Mouse (Mus musculus): Measurements from ENCODE around the gene Tmem156. TPM values are rescaled to one million over a fixed set of nuclear protein-coding genes. Genes with fewer than 3 reads are reported as not detected.

Tmem156 gene
- polyA plus RNA-seq, 1 experiment from 2014 or later: 1.7 TPM

- 72% methylated on average over 11 of the region's 11 CpGs for WGBS
- Histone ChIP-seq H3K4me2 (no peak overlapping the region), H3K9me3 (no peaks in the 10 kb centered on the region), H3K36me3 (0 out of 2 replicates have a peak, but pooled peaks cover 2% of the 10 kb centered on the region), H3K27me3 (replicated peaks) (no peaks in the 10 kb centered on the region), H3K9ac (no peak overlapping the region), H3K4me1 (no peaks in the 10 kb centered on the region), H3K27ac (no peak overlapping the region), H3K4me3 (replicated peaks) (no peak overlapping the region)
- no peak for ATAC-seq (ENCODE audit: insufficient read depth, low FRiP score, low read depth)
Measured at GRCm38 (mm10) chr5:65043407-65043895, 48.5 kb downstream of the Tmem156 start.

DNA sequence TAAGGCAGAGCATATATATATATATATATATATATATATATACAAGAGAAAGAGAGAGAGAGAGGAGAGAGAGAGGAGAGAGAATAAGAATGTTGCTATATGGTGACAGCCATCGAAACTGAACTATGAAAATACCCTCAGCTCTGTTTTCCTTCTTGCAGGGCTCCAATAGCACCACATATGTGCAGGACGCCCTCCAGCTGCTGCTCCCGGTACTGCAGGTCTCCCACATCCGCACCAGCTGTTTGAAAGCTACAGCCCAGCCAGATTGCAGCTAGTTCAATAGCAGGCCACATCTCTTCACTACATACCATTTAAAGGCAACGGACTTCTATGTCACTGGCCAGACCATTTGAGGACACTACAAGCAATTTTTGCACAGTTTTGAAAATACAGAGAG, 51.5 kb downstream of the Tmem156 start:
- ATAC-seq (ENCODE audit: insufficient read depth, low FRiP score, low read depth): no peak
- no peak overlapping the region for H3K9ac ChIP-seq
- no peak overlapping the region for H3K27ac ChIP-seq
- H3K4me2 ChIP-seq: no peak overlapping the region
- no peaks in the 10 kb centered on the region for H3K9me3 ChIP-seq
- H3K27me3 ChIP-seq (replicated peaks): no peaks in the 10 kb centered on the region
- no peak overlapping the region for H3K4me3 ChIP-seq (replicated peaks)
- H3K36me3 ChIP-seq: 0 out of 2 replicates have a peak, but pooled peaks cover 7% of the 10 kb centered on the region
- no peaks in the 10 kb centered on the region for H3K4me1 ChIP-seq
- 70% methylated on average over 5 of the region's 5 CpGs for WGBS

DNA sequence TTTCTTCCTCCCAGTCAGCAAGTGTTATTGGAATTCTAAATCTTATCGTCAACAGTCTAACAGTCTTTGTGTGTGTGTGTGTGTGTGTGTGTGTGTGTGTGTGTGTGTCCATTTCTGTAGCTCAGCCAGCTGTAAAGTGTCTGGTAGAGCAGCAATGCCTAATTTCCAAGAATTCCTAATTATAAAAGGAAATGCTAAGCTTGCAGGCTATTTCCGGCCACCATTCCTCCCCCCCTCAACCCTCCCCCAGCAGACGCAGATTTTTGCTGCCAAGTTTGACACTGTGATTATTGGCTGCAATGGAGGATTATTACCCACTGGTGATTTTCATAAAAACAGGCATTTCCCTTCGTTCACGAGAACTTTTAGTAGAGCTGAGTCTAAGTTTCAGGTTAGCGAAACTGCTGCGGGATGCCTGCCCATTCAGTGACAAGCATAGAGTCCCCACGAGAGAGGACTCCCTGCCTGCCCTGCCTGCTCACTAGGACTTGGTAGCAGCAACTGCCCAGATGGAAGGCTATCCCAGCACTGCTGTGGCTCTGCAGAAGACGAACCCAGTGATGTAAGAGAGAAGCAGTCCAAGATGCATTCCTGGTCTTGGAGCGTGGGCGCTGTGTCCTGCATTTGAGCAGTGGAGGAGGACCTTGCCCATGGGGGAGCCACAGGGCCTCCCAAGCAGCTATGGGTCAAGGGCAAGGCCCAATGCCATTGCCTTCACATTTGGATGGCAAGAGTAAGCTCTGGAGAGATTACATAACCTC, 52.9 kb downstream of the Tmem156 start:
- Histone ChIP-seq H3K4me3 (replicated peaks) (no peak overlapping the region), H3K4me2 (no peak overlapping the region), H3K36me3 (peaks cover 13% of the 10 kb centered on the region), H3K27me3 (replicated peaks) (no peaks in the 10 kb centered on the region), H3K9ac (no peak overlapping the region), H3K4me1 (no peaks in the 10 kb centered on the region), H3K9me3 (no peaks in the 10 kb centered on the region), H3K27ac (peak overlapping the region; percentile 55)
- no peak for ATAC-seq (ENCODE audit: insufficient read depth, low FRiP score, low read depth)
- WGBS: 67% methylated on average over 11 of the region's 11 CpGs

GRCm38 (mm10) chr5:65038305-65038704, 53.6 kb downstream of the Tmem156 start:
- H3K4me3 ChIP-seq (replicated peaks): no peak overlapping the region
- whole genome bisulfite sequencing: 63% methylated on average over 9 of the region's 9 CpGs
- no peak for ATAC-seq (ENCODE audit: insufficient read depth, low FRiP score, low read depth)
- H3K9ac ChIP-seq: no peak overlapping the region
- H3K27me3 ChIP-seq (replicated peaks): no peaks in the 10 kb centered on the region
- H3K27ac ChIP-seq: peak overlapping the region; percentile 32; the same call in 1 of the 2 replicates
- H3K4me1 ChIP-seq: no peaks in the 10 kb centered on the region
- no peak overlapping the region for H3K4me2 ChIP-seq
- H3K36me3 ChIP-seq: peaks cover 13% of the 10 kb centered on the region
- H3K9me3 ChIP-seq: no peaks in the 10 kb centered on the region

GRCm38 (mm10) chr5:65036597-65036996, 55.3 kb downstream of the Tmem156 start:
- WGBS: 82% methylated on average over 13 of the region's 13 CpGs
- Histone ChIP-seq H3K36me3 (peaks cover 17% of the 10 kb centered on the region), H3K27ac (no peak overlapping the region), H3K4me1 (no peaks in the 10 kb centered on the region), H3K4me3 (replicated peaks) (no peak overlapping the region), H3K4me2 (no peak overlapping the region), H3K27me3 (replicated peaks) (no peaks in the 10 kb centered on the region), H3K9me3 (no peaks in the 10 kb centered on the region), H3K9ac (no peak overlapping the region)
- no peak for ATAC-seq (ENCODE audit: insufficient read depth, low FRiP score, low read depth)

DNA sequence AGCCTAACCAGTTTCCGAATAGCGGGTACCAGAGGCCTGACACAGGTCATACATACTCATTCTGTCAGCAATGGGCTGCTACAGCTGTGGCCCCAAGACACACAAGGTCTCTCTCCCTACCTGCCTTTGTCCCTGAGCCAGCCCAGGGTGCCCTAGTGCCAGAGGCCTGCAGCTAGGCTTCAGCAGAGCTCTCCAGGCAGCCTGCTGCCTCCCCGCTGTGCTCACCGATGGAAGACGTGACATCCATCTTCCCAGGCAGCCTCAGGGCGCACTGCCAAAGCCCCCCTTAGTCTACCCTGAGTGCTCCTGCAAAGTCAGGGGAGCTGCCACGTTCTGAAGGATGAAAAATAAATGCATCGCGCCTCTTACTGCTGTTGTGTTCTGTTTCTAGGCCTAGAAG, 63.9 kb downstream of the Tmem156 start:
- H3K9me3 ChIP-seq: no peaks in the 10 kb centered on the region
- no peak overlapping the region for H3K27ac ChIP-seq
- H3K27me3 ChIP-seq (replicated peaks): no peaks in the 10 kb centered on the region
- H3K4me2 ChIP-seq: no peak overlapping the region
- H3K36me3 ChIP-seq: peaks cover 16% of the 10 kb centered on the region; the same call in 1 of the 2 replicates
- 46% methylated on average over 9 of the region's 9 CpGs for WGBS
- H3K9ac ChIP-seq: no peak overlapping the region
- H3K4me1 ChIP-seq: no peaks in the 10 kb centered on the region
- H3K4me3 ChIP-seq (replicated peaks): no peak overlapping the region
- no peak for ATAC-seq (ENCODE audit: insufficient read depth, low FRiP score, low read depth)

- Histone ChIP-seq H3K4me2 (no peak overlapping the region), H3K4me1 (no peaks in the 10 kb centered on the region), H3K27me3 (replicated peaks) (no peaks in the 10 kb centered on the region), H3K9ac (no peak overlapping the region), H3K4me3 (replicated peaks) (no peak overlapping the region), H3K9me3 (no peaks in the 10 kb centered on the region), H3K27ac (no peak overlapping the region), H3K36me3 (peaks cover 17% of the 10 kb centered on the region)
- WGBS: 75% methylated on average over 9 of the region's 9 CpGs
- ATAC-seq (ENCODE audit: insufficient read depth, low FRiP score, low read depth): no peak
Measured at GRCm38 (mm10) chr5:65026776-65027175, 65.2 kb downstream of the Tmem156 start.

GRCm38 (mm10) chr5:65025916-65026315, 66.0 kb downstream of the Tmem156 start:
- 53% methylated on average over 6 of the region's 6 CpGs for WGBS
- no peak for ATAC-seq (ENCODE audit: insufficient read depth, low FRiP score, low read depth)
- no peak overlapping the region for H3K9ac ChIP-seq
- no peak overlapping the region for H3K27ac ChIP-seq
- H3K4me1 ChIP-seq: no peaks in the 10 kb centered on the region
- no peaks in the 10 kb centered on the region for H3K9me3 ChIP-seq
- H3K36me3 ChIP-seq: peaks cover 17% of the 10 kb centered on the region
- no peak overlapping the region for H3K4me3 ChIP-seq (replicated peaks)
- H3K27me3 ChIP-seq (replicated peaks): no peaks in the 10 kb centered on the region
- no peak overlapping the region for H3K4me2 ChIP-seq

GRCm38 (mm10) chr5:65024641-65025040, 67.3 kb downstream of the Tmem156 start:
- Histone ChIP-seq H3K9ac (no peak overlapping the region), H3K4me3 (replicated peaks) (no peak overlapping the region), H3K4me2 (no peak overlapping the region), H3K27me3 (replicated peaks) (no peaks in the 10 kb centered on the region), H3K27ac (no peak overlapping the region), H3K4me1 (no peaks in the 10 kb centered on the region), H3K36me3 (peaks cover 13% of the 10 kb centered on the region), H3K9me3 (no peaks in the 10 kb centered on the region)
- 68% methylated on average over 2 of the region's 2 CpGs for WGBS
- no peak for ATAC-seq (ENCODE audit: insufficient read depth, low FRiP score, low read depth)

GRCm38 (mm10) chr5:65022006-65022405, 69.9 kb downstream of the Tmem156 start:
- H3K9me3 ChIP-seq: no peaks in the 10 kb centered on the region
- no peak for ATAC-seq (ENCODE audit: insufficient read depth, low FRiP score, low read depth)
- H3K27ac ChIP-seq: no peak overlapping the region
- H3K4me3 ChIP-seq (replicated peaks): no peak overlapping the region
- H3K4me2 ChIP-seq: no peak overlapping the region
- no peaks in the 10 kb centered on the region for H3K4me1 ChIP-seq
- WGBS: 92% methylated on average over 4 of the region's 4 CpGs
- H3K36me3 ChIP-seq: peaks cover 8% of the 10 kb centered on the region
- no peak overlapping the region for H3K9ac ChIP-seq
- H3K27me3 ChIP-seq (replicated peaks): no peaks in the 10 kb centered on the region

GRCm38 (mm10) chr5:65019823-65020222, 72.1 kb downstream of the Tmem156 start:
- no peak overlapping the region for H3K9ac ChIP-seq
- no peak overlapping the region for H3K4me3 ChIP-seq (replicated peaks)
- H3K4me1 ChIP-seq: no peaks in the 10 kb centered on the region
- ATAC-seq (ENCODE audit: insufficient read depth, low FRiP score, low read depth): no peak
- no peaks in the 10 kb centered on the region for H3K9me3 ChIP-seq
- no peak overlapping the region for H3K4me2 ChIP-seq
- WGBS: 67% methylated on average over 7 of the region's 7 CpGs
- no peak overlapping the region for H3K27ac ChIP-seq
- H3K36me3 ChIP-seq: peaks cover 13% of the 10 kb centered on the region
- H3K27me3 ChIP-seq (replicated peaks): no peaks in the 10 kb centered on the region

GRCm38 (mm10) chr5:65019109-65019508, 72.8 kb downstream of the Tmem156 start:
- ATAC-seq (ENCODE audit: insufficient read depth, low FRiP score, low read depth): no peak
- H3K9me3 ChIP-seq: no peaks in the 10 kb centered on the region
- no peak overlapping the region for H3K9ac ChIP-seq
- H3K4me1 ChIP-seq: no peaks in the 10 kb centered on the region
- 76% methylated on average over 8 of the region's 8 CpGs for WGBS
- no peak overlapping the region for H3K4me2 ChIP-seq
- no peaks in the 10 kb centered on the region for H3K27me3 ChIP-seq (replicated peaks)
- no peak overlapping the region for H3K27ac ChIP-seq
- H3K4me3 ChIP-seq (replicated peaks): no peak overlapping the region
- H3K36me3 ChIP-seq: peaks cover 13% of the 10 kb centered on the region
